Mouse (Mus musculus) intestine, postnatal 0 days (tissue): Measurements from ENCODE around the gene Pkig. TPM values are rescaled to one million over a fixed set of nuclear protein-coding genes. Genes with fewer than 3 reads are reported as not detected.

Experiments used
- ATAC-seq: fragments of 200-750 bp; cut with Nextera tagmentation; 2 replicates; pipeline ENCODE4 v1.8.0; 2017; ENCODE audit warnings: mild to moderate bottlenecking, moderate TSS enrichment, moderate library complexity
- H3K27ac ChIP-seq: fragments of 300-500 bp; sonication (generic); 2 replicates; pipeline ENCODE4 v1.5.1; 2014; ENCODE audit warnings: mild to moderate bottlenecking, low read depth, low read length, moderate library complexity
- H3K27me3 ChIP-seq: fragments of 300-500 bp; sonication (generic); replicated peaks from 2 replicates; pipeline ENCODE4 v1.6.1; 2014; ENCODE audit warnings: low read length, mixed read lengths; ENCODE audit not compliant: control insufficient read depth, insufficient read depth
- H3K36me3 ChIP-seq: fragments of 300-500 bp; sonication (generic); 2 replicates; pipeline ENCODE4 v1.6.1; 2014; ENCODE audit warnings: mild to moderate bottlenecking, moderate library complexity; ENCODE audit not compliant: control insufficient read depth, insufficient read depth
- H3K4me1 ChIP-seq: fragments of 300-500 bp; sonication (generic); replicated peaks from 2 replicates; pipeline ENCODE4 v1.6.1; 2014; ENCODE audit warnings: antibody characterized with exemption, low read length, mixed read lengths; ENCODE audit not compliant: control insufficient read depth, insufficient read depth
- H3K4me2 ChIP-seq: fragments of 300-500 bp; sonication (generic); replicated peaks from 2 replicates; pipeline ENCODE4 v1.6.1; 2014; ENCODE audit warnings: low read depth, mild to moderate bottlenecking, moderate library complexity
- H3K4me3 ChIP-seq: fragments of 300-500 bp; sonication (generic); 2 replicates; pipeline ENCODE4 v1.5.1; 2014; ENCODE audit warnings: low read depth, low read length
- H3K9ac ChIP-seq: fragments of 300-500 bp; sonication (generic); 2 replicates; pipeline ENCODE4 v1.6.1; 2014; ENCODE audit warnings: mild to moderate bottlenecking, low read depth, low read length
- H3K9me3 ChIP-seq: fragments of 300-500 bp; sonication (generic); 2 replicates; pipeline ENCODE4 v1.6.1; 2016; ENCODE audit warnings: mixed run types; ENCODE audit not compliant: control insufficient read depth
- CTCF ChIP-seq: sonication (generic); IDR thresholded peaks from 2 replicates; pipeline ENCODE4 v1.5.1; 2016; ENCODE audit warnings: low read depth, mild to moderate bottlenecking, control low read depth, antibody characterized with exemption, moderate library complexity
- WGBS: fragments of 180-500 bp; shearing (Covaris S2); extraction: QIAGEN DNeasy Blood & Tissue Kit; methylation state at CpG from one replicate; pipeline ENCODE4 v1.1.7; 2014; 5-methylcytosine and 5-hydroxymethylcytosine counted together
- polyA plus RNA-seq: library from polyadenylated mRNA; unstranded; fragments of >200 nt; fragmentation: Nextera tagmentation; extraction: Ambion mirVana; gene quantifications from 2 replicates; pipeline ENCODE4 v1.2.1, GENCODE M21; 2015

The Pkig gene
- polyA plus RNA-seq, 1 experiment from 2014 or later = 116 TPM

GRCm38 (mm10) chr2:163708763-163709250 lies 50.6 kb downstream of the Pkig start:
- ATAC-seq = no peak
- WGBS = 79% methylated on average over 6 of the region's 6 CpGs
- H3K9me3 ChIP-seq = no peaks in the 10 kb centered on the region
- no peak overlapping the region for H3K4me3 ChIP-seq
- H3K27ac ChIP-seq = no peak overlapping the region
- H3K4me2 ChIP-seq = no peak overlapping the region
- TF ChIP-seq CTCF = no peak
- H3K27me3 ChIP-seq = no peaks in the 10 kb centered on the region
- 0 out of 2 replicates have a peak, but pooled peaks cover 2% of the 10 kb centered on the region for H3K4me1 ChIP-seq
- H3K36me3 ChIP-seq = peaks cover 9% of the 10 kb centered on the region; the same call in 1 of the 2 replicates
- H3K9ac ChIP-seq = no peak overlapping the region

DNA sequence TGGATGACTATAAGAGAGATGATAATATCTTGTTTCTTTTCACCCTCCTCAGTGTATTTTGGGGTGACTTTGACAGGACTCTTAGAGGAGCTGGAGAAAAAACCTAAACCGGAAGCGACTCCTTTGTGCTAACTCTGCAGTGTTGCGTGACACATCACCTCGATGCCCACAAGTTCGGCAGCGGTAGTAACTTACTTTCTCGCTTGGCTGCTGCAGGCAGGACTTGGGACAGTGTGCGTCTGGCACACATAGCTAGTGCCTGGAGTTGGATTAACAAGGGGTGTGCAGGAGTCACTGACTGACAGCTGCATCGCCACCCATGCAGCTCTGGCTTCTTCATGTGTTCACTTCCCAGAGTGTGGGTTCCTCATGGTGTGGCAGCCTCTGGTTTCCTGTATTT lies 51.8 kb downstream of the Pkig start:
- ATAC-seq = no peak

GRCm38 (mm10) chr2:163710606-163711159 lies 52.5 kb downstream of the Pkig start:
- TF ChIP-seq CTCF = no peak
- Histone ChIP-seq H3K9me3 (no peaks in the 10 kb centered on the region), H3K36me3 (peaks cover 4% of the 10 kb centered on the region; the same call in 1 of the 2 replicates), H3K4me1 (0 out of 2 replicates have a peak, but pooled peaks cover 2% of the 10 kb centered on the region), H3K9ac (no peak overlapping the region), H3K27ac (no peak overlapping the region), H3K4me2 (no peak overlapping the region), H3K27me3 (no peaks in the 10 kb centered on the region), H3K4me3 (no peak overlapping the region)
- 62% methylated on average over 5 of the region's 5 CpGs for whole genome bisulfite sequencing
- ATAC-seq = no peak

More for the DNA sequence above, 51.8 kb downstream of the Pkig start:
- WGBS = 94% methylated on average over 9 of the region's 9 CpGs
- Histone ChIP-seq H3K27me3 (no peaks in the 10 kb centered on the region), H3K9ac (no peak overlapping the region), H3K36me3 (peaks cover 4% of the 10 kb centered on the region; the same call in 1 of the 2 replicates), H3K4me1 (0 out of 2 replicates have a peak, but pooled peaks cover 2% of the 10 kb centered on the region), H3K4me2 (no peak overlapping the region), H3K27ac (no peak overlapping the region), H3K9me3 (no peaks in the 10 kb centered on the region), H3K4me3 (no peak overlapping the region)
- no peak for TF ChIP-seq CTCF

GRCm38 (mm10) chr2:163711368-163711868 lies 53.2 kb downstream of the Pkig start:
- Histone ChIP-seq H3K36me3 (peaks cover 4% of the 10 kb centered on the region; the same call in 1 of the 2 replicates), H3K27ac (no peak overlapping the region), H3K9ac (no peak overlapping the region), H3K9me3 (no peaks in the 10 kb centered on the region), H3K4me1 (no peaks in the 10 kb centered on the region), H3K27me3 (no peaks in the 10 kb centered on the region), H3K4me3 (no peak overlapping the region), H3K4me2 (no peak overlapping the region)
- ATAC-seq = no peak
- TF ChIP-seq CTCF = no peak
- 83% methylated on average over 8 of the region's 8 CpGs for WGBS

- WGBS = 53% methylated on average over 7 of the region's 7 CpGs
- no peak overlapping the region for H3K9ac ChIP-seq
- no peaks in the 10 kb centered on the region for H3K9me3 ChIP-seq
- no peak overlapping the region for H3K4me3 ChIP-seq
- H3K36me3 ChIP-seq = peaks cover 4% of the 10 kb centered on the region; the same call in 1 of the 2 replicates
- no peak for ATAC-seq
- no peaks in the 10 kb centered on the region for H3K27me3 ChIP-seq
- no peak overlapping the region for H3K4me2 ChIP-seq
- H3K27ac ChIP-seq = no peak overlapping the region
- no peak for TF ChIP-seq CTCF
- no peaks in the 10 kb centered on the region; the same call in 1 of the 2 replicates for H3K4me1 ChIP-seq
These were observed 54.3 kb downstream of the Pkig start for GRCm38 (mm10) chr2:163712473-163712872.

DNA sequence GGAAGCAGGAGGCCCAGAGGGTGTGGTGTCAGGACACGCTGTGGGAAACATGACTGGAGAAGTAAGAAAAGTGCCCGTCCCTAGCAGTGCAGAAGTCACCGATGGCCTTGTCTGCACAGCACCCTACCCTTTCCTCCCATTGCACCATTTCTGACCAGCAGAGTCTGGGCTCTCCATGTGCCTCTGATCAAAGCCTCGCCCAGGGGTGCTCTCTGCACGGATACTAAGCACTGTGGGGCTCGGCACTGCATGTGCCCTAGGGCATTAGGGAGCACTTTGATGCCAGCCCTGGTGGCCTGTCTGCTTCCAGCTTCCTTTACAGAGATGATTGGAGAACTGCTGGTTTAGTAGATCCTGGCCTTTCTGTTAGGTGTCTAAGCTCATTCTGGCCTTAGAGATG lies 54.7 kb downstream of the Pkig start:
- Histone ChIP-seq H3K4me1 (no peaks in the 10 kb centered on the region; the same call in 1 of the 2 replicates), H3K4me2 (no peak overlapping the region), H3K27me3 (no peaks in the 10 kb centered on the region), H3K36me3 (peaks cover 4% of the 10 kb centered on the region; the same call in 1 of the 2 replicates), H3K27ac (no peak overlapping the region), H3K9me3 (no peaks in the 10 kb centered on the region), H3K9ac (no peak overlapping the region), H3K4me3 (no peak overlapping the region)
- TF ChIP-seq CTCF = no peak
- ATAC-seq = no peak
- 57% methylated on average over 6 of the region's 6 CpGs for WGBS
